Mouse (Mus musculus): ENCODE data around the gene Spata33. TPM values are rescaled to one million over a fixed set of nuclear protein-coding genes. Genes with fewer than 3 reads are reported as not detected.

Spata33 gene
- polyA plus RNA-seq (2014; fragmentation: Nextera tagmentation; extraction: Ambion mirVana) = 5.9 and 6.0 TPM in 2 replicates

DNA sequence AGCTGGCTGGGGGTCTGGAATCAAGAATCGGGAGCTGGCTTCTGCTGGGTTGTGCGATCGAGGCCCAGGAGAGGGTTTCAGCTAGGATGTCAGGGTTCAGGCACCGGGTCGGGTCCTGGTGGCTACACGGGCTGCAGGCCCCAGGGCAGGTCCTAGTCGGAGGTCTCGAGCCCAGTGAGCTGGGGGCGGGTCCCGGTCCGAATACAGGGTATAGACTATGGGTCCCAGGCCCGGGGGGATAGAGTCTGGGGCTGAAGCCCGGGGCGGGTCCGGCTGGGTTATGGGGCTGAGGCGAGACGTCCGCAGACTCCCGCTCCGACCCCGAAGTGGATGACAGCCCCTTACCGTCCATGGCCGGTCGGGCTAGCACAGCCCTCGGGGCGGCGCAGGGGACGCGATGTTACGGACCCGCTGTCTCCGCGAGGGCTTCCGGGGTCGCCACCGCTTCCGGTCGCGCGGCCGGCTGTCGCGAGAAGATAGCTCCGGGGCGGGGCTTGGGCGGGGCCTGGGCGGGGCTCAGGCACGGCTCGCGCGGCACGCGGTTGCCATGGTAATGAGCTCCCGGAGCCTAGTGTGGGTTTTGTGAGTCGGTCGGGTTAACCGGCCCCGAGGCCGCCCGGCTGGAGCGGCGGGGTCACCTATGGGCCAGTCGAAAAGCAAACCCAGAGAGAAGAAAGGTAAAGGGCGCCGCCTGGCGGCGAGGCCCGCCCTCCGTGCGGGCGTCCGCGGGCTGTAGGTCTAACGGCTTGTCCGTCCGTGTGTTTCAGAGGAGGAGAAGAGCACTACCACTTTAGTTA, at the start of gene Spata33, which contains the start of gene Chmp1a:
TSS of gene Spata33 (plus strand) at position 512 of the 797 bp plus-strand sequence.
TSS of gene Chmp1a (minus strand) at position 443 of the 797 bp plus-strand sequence.
- Histone ChIP-seq H3K4me2 (ENCODE audit: low read depth, low read length, severe bottlenecking) (peak within 1 kb of the TSS; percentile 94), H3K27ac (ENCODE audit: low read depth, low read length) (peak within 1 kb of the TSS; percentile 9; the same call in 1 of the 2 replicates), H3K9me3 (ENCODE audit: control insufficient read depth, low read length) (no peaks in the 10 kb centered on the region), H3K36me3 (ENCODE audit: control insufficient read depth, insufficient read depth, low read length) (peaks cover 2% of the 10 kb centered on the region; the same call in 1 of the 2 replicates), H3K4me1 (replicated peaks; ENCODE audit: control insufficient read depth, insufficient read depth, low read length) (peaks cover 13% of the 10 kb centered on the region; the same call in 1 of the 2 replicates), H3K4me3 (ENCODE audit: low read depth, low read length) (peak within 1 kb of the TSS; percentile 94), H3K9ac (ENCODE audit: low read length) (peak within 1 kb of the TSS; percentile 89), H3K27me3 (ENCODE audit: control insufficient read depth, insufficient read depth, low read length) (no peaks in the 10 kb centered on the region)
- DNase-seq (ENCODE audit: low spot score) (peak; percentile 99), ATAC-seq (replicated peaks; ENCODE audit: low FRiP score) (peak; percentile 98)
- WGBS = 1% methylated on average over 76 of the region's 76 CpGs

DNA sequence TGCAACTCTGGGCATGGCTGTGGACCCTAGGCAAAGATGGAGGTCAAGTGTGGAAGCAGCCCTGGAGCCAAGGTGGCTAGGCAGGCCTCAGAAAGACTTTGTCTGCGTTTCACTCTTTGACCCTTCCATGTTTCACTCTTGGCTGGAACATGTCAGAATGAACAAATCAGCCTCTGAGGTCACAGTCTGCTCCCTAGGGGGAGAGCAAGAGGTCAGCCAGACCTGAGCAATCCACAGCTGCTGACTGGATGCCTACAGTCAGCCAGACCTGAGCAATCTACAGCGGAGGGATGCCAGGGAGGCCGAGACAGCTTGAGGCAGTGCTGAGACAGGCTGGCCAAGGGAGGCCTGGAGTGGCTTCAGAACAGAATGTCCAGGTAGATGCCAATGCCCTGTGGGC, 31.2 kb upstream of the Spata33 start:
- Histone ChIP-seq H3K36me3 (ENCODE audit: control insufficient read depth, insufficient read depth, low read length) (no peaks in the 10 kb centered on the region), H3K9me3 (ENCODE audit: control insufficient read depth, low read length) (no peaks in the 10 kb centered on the region), H3K4me1 (replicated peaks; ENCODE audit: control insufficient read depth, insufficient read depth, low read length) (0 out of 2 replicates have a peak, but pooled peaks cover 2% of the 10 kb centered on the region), H3K27ac (ENCODE audit: low read depth, low read length) (no peak overlapping the region), H3K4me3 (ENCODE audit: low read depth, low read length) (no peak overlapping the region), H3K9ac (ENCODE audit: low read length) (no peak overlapping the region), H3K27me3 (ENCODE audit: control insufficient read depth, insufficient read depth, low read length) (no peaks in the 10 kb centered on the region), H3K4me2 (ENCODE audit: low read depth, low read length, severe bottlenecking) (no peak overlapping the region)
- ATAC-seq (replicated peaks; ENCODE audit: low FRiP score) (no peak), DNase-seq (ENCODE audit: low spot score) (no peak)
- WGBS = 84% methylated on average over 3 of the region's 3 CpGs

DNA sequence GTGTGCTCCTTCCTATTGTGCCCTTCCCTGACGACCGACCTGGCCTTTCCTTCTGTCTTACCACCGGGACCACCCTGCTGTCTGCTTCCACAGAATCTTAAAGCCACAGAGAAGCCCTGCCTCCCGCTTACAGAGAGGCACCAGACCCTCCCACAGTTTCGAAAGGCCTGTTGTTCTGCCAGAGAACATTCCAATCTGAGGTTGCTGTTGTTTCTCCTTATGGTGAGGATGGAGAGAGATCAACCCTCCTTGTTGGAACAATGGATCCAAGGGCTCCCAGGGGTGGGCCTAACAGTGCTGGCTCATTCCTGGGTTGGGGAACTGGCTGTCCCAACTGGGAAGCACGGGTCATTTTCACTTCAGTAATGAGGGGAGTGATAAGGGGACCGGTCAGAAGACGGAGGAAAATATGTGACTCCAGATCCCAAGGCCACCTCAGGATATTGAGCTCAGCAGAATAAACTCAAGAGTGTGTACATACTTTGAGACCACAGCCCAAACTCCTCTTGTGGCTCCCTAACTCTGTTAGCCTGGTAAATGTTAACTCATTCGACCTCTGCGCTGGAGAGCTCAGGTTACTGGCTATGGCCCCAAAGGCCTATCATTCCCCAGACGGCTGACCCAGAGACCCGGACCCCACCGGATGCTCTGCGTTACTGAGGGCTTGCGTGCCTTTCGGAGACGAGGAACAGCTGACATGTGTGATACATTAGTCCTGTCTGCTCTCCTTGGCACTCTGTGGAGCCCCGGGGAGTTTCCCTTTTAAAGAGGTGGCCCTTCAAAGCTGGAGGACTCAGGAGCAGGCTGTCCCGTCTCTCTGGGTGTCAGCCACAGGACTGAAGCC, 26.8 kb upstream of the Spata33 start, which contains the start of gene Dpep1:
TSS of gene Dpep1 (plus strand) at position 677 of the 844 bp plus-strand sequence.
- Histone ChIP-seq H3K4me1 (replicated peaks; ENCODE audit: control insufficient read depth, insufficient read depth, low read length) (0 out of 2 replicates have a peak, but pooled peaks cover 2% of the 10 kb centered on the region), H3K4me3 (ENCODE audit: low read depth, low read length) (no peak within 1 kb of the TSS), H3K36me3 (ENCODE audit: control insufficient read depth, insufficient read depth, low read length) (no peaks in the 10 kb centered on the region), H3K27ac (ENCODE audit: low read depth, low read length) (no peak within 1 kb of the TSS), H3K27me3 (ENCODE audit: control insufficient read depth, insufficient read depth, low read length) (no peaks in the 10 kb centered on the region), H3K4me2 (ENCODE audit: low read depth, low read length, severe bottlenecking) (no peak within 1 kb of the TSS), H3K9ac (ENCODE audit: low read length) (no peak within 1 kb of the TSS), H3K9me3 (ENCODE audit: control insufficient read depth, low read length) (no peaks in the 10 kb centered on the region)
- DNase-seq (ENCODE audit: low spot score) (no peak), ATAC-seq (replicated peaks; ENCODE audit: low FRiP score) (no peak)
- WGBS = 55% methylated on average over 19 of the region's 19 CpGs

DNA sequence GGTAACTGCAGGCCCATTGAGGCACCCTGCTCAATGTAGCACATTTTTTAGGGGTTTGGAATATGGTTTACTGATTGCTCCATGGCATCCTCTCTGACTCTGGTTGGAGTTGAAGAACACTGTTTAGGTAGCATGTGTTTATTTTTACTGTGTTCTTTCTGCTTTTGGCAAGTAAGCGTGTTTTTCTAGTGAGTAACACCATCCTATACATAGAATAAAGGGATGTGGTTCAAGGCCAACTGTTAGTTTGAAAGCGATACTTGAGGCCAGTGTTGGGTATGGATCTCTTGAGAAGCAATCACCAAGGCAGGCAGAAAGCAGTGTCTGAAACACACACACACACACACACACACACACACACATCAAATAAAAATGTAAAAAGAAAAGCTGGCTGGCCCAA, 24.6 kb upstream of the Spata33 start:
- ATAC-seq (replicated peaks; ENCODE audit: low FRiP score) = no peak
- Histone ChIP-seq H3K9ac (ENCODE audit: low read length) (no peak overlapping the region), H3K4me3 (ENCODE audit: low read depth, low read length) (no peak overlapping the region), H3K36me3 (ENCODE audit: control insufficient read depth, insufficient read depth, low read length) (no peaks in the 10 kb centered on the region), H3K4me2 (ENCODE audit: low read depth, low read length, severe bottlenecking) (no peak overlapping the region), H3K4me1 (replicated peaks; ENCODE audit: control insufficient read depth, insufficient read depth, low read length) (0 out of 2 replicates have a peak, but pooled peaks cover 2% of the 10 kb centered on the region), H3K27me3 (ENCODE audit: control insufficient read depth, insufficient read depth, low read length) (no peaks in the 10 kb centered on the region), H3K27ac (ENCODE audit: low read depth, low read length) (no peak overlapping the region), H3K9me3 (ENCODE audit: control insufficient read depth, low read length) (no peaks in the 10 kb centered on the region)
- WGBS = 88% methylated on average over 2 of the region's 2 CpGs
- no peak for DNase-seq (ENCODE audit: low spot score)

DNA sequence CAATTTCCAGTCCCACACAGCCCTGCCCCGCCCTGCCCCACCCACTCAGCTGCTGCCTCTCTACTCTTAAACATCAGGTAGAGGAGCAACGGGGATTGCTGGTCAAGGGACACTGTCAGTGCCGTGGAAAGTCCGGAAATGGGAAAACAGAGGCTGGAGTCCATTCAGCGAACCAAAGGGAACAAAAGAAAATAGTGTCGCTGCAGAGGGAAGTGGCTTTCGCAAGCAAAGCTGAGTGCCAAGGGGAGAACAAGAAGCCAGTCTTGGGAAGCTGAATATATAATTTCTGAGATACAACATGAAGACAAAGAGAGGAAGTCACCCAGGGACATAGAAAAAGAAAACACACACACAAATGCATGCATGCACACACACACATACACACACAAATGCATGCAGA, 23.8 kb upstream of the Spata33 start:
- Histone ChIP-seq H3K27ac (ENCODE audit: low read depth, low read length) (no peak overlapping the region), H3K9me3 (ENCODE audit: control insufficient read depth, low read length) (no peaks in the 10 kb centered on the region), H3K4me3 (ENCODE audit: low read depth, low read length) (no peak overlapping the region), H3K36me3 (ENCODE audit: control insufficient read depth, insufficient read depth, low read length) (no peaks in the 10 kb centered on the region), H3K27me3 (ENCODE audit: control insufficient read depth, insufficient read depth, low read length) (no peaks in the 10 kb centered on the region), H3K9ac (ENCODE audit: low read length) (no peak overlapping the region), H3K4me1 (replicated peaks; ENCODE audit: control insufficient read depth, insufficient read depth, low read length) (0 out of 2 replicates have a peak, but pooled peaks cover 2% of the 10 kb centered on the region), H3K4me2 (ENCODE audit: low read depth, low read length, severe bottlenecking) (no peak overlapping the region)
- WGBS = 85% methylated on average over 7 of the region's 7 CpGs
- ATAC-seq (replicated peaks; ENCODE audit: low FRiP score) = no peak
- no peak for DNase-seq (ENCODE audit: low spot score)

DNA sequence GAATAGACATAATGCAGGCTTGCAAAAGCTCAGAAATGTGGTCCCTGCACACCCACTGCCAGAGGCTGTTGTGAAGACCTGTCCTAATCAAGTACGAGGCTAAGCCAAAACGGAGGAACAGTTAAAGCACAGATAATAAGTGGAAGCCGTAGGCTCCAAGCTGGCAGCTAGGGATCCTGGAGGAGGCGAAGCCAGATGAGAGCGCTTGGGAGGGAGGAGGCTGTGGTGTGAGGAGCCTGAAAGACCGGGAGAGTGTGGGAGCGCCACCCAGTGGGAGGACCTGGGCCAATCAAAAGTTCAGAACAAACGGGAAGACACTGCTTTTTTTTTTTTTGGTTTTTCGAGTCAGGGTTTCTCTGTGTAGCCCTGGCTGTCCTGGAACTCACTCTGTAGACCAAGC, 22.0 kb upstream of the Spata33 start:
- H3K9ac ChIP-seq (ENCODE audit: low read length) = no peak overlapping the region
- ATAC-seq (replicated peaks; ENCODE audit: low FRiP score) = no peak

DNA sequence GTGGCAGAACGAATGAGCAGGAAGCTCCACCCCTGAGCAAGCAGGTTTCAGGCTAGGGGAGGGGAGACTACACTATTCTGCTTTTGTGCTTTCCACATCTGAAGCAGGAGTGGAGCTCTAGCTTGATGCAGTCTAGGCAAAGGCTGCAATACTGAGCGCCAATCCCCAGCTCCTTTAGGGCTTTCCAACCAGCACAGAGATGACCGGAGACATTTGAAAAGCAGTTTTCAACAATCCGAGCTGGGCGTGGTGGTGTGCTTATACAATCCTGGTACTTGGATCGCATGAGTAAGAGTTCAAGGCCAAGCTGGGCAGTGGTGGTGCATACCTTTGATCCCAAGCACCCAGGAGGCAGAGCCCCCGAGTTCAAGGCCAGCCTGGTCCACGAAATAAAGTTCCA, 20.7 kb upstream of the Spata33 start:
- no peak for ATAC-seq (replicated peaks; ENCODE audit: low FRiP score)

More for the DNA sequence above, 22.0 kb upstream of the Spata33 start:
- Histone ChIP-seq H3K9me3 (ENCODE audit: control insufficient read depth, low read length) (no peaks in the 10 kb centered on the region), H3K4me3 (ENCODE audit: low read depth, low read length) (no peak overlapping the region), H3K27me3 (ENCODE audit: control insufficient read depth, insufficient read depth, low read length) (no peaks in the 10 kb centered on the region), H3K36me3 (ENCODE audit: control insufficient read depth, insufficient read depth, low read length) (no peaks in the 10 kb centered on the region), H3K4me2 (ENCODE audit: low read depth, low read length, severe bottlenecking) (peak overlapping the region; percentile 26; the same call in 1 of the 2 replicates), H3K27ac (ENCODE audit: low read depth, low read length) (no peak overlapping the region), H3K4me1 (replicated peaks; ENCODE audit: control insufficient read depth, insufficient read depth, low read length) (no peaks in the 10 kb centered on the region)
- DNase-seq (ENCODE audit: low spot score) = peak; percentile 87
- 1% methylated on average over 9 of the region's 9 CpGs for WGBS

DNA sequence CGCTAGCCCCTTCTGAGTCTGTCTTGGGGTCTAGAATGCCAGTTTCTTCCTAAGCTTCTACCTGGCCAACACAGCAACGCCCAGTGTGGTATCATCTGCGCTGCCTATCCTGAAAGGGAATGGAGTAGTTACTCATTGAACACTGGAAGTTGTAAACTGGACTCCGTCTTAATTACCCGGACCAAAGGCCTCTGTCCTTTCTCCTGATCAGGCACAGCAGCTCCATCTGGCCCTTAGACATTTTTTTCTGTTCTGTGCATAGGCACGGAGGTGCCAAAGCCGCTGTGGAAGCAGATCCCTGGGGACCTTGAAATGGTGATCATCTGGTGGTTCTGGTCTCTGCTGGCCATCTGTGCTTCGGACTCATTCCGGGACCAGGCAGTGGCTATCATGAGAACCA, 18.9 kb upstream of the Spata33 start:
- no peak overlapping the region for H3K4me3 ChIP-seq (ENCODE audit: low read depth, low read length)
- no peak overlapping the region for H3K27ac ChIP-seq (ENCODE audit: low read depth, low read length)
- no peak overlapping the region for H3K9ac ChIP-seq (ENCODE audit: low read length)
- WGBS = 93% methylated on average over 9 of the region's 9 CpGs
- no peaks in the 10 kb centered on the region for H3K36me3 ChIP-seq (ENCODE audit: control insufficient read depth, insufficient read depth, low read length)
- ATAC-seq (replicated peaks; ENCODE audit: low FRiP score) (no peak), DNase-seq (ENCODE audit: low spot score) (no peak)
- H3K9me3 ChIP-seq (ENCODE audit: control insufficient read depth, low read length) = no peaks in the 10 kb centered on the region
- no peak overlapping the region for H3K4me2 ChIP-seq (ENCODE audit: low read depth, low read length, severe bottlenecking)
- no peaks in the 10 kb centered on the region for H3K27me3 ChIP-seq (ENCODE audit: control insufficient read depth, insufficient read depth, low read length)
- no peaks in the 10 kb centered on the region for H3K4me1 ChIP-seq (replicated peaks; ENCODE audit: control insufficient read depth, insufficient read depth, low read length)

More for the DNA sequence above, 20.7 kb upstream of the Spata33 start:
- Histone ChIP-seq H3K4me3 (ENCODE audit: low read depth, low read length) (no peak overlapping the region), H3K4me2 (ENCODE audit: low read depth, low read length, severe bottlenecking) (no peak overlapping the region), H3K4me1 (replicated peaks; ENCODE audit: control insufficient read depth, insufficient read depth, low read length) (no peaks in the 10 kb centered on the region), H3K36me3 (ENCODE audit: control insufficient read depth, insufficient read depth, low read length) (no peaks in the 10 kb centered on the region), H3K9me3 (ENCODE audit: control insufficient read depth, low read length) (no peaks in the 10 kb centered on the region), H3K27me3 (ENCODE audit: control insufficient read depth, insufficient read depth, low read length) (no peaks in the 10 kb centered on the region), H3K9ac (ENCODE audit: low read length) (no peak overlapping the region), H3K27ac (ENCODE audit: low read depth, low read length) (no peak overlapping the region)
- DNase-seq (ENCODE audit: low spot score) = no peak
- WGBS = 69% methylated on average over 7 of the region's 8 CpGs

Data from forebrain, embryonic 11.5 days (tissue).